Mouse (Mus musculus) gastrocnemius, adult 8-10 months (tissue): ENCODE results near the gene Syce3. TPM values are rescaled to one million over a fixed set of nuclear protein-coding genes. Genes with fewer than 3 reads are reported as not detected.

Experiments used
- DNase-seq, 2 experiments: peaks; one replicate each; pipeline ENCODE4 v3.0.0; 2022; ENCODE audit warnings: low spot score in 2 of 2
- total RNA-seq, 4 experiments: library from RNA; stranded (reverse); gene quantifications; 2 replicates each; pipeline ENCODE4 v1.2.4; 2022

The Syce3 gene
- total RNA-seq, 4 experiments from 2014 or later, result not detected

DNA sequence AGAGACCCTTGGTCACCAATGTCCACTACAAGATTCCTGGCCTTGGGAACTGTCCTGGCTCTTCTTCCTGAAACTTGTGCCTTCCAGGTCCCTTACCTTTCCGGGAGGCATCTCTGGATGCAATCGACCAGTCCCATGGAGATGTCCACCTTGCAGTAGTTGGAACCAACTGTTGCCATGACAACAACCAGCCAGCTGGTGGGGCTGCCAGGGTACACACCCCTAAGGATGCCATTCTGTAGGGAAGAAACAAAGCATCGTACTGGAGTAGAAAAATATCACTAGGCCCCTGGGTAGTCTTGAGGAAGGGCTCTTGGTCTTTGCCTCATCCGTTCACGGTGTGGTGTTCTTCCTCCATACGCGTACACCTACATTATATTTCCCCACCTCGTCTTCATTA, 14.3 kb upstream of the Syce3 start:
- DNase-seq, result no peak

- no peak for DNase-seq
Observed at GRCm38 (mm10) chr15:89421938-89422337, 11.6 kb upstream of the Syce3 start.

DNA sequence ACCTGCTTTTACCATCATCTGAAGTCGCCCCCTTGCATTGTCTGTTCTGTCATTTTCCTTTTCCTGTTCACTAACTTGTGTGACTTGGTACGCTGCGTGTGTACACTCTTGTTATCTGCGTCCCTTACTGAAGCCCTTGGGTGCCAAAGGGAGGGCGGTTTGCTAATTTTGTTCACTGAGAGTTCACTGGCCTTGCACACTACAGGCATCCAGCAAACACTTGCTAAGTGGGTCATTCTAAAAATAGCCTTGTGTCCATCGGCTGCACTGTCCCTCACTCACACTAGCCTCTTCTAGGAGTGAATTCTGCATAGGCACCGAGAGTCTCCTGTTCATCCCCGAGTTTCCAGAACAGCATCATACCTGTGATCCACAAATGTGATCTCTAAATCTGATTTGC, 5.0 kb upstream of the Syce3 start:
- no peak for DNase-seq

DNA sequence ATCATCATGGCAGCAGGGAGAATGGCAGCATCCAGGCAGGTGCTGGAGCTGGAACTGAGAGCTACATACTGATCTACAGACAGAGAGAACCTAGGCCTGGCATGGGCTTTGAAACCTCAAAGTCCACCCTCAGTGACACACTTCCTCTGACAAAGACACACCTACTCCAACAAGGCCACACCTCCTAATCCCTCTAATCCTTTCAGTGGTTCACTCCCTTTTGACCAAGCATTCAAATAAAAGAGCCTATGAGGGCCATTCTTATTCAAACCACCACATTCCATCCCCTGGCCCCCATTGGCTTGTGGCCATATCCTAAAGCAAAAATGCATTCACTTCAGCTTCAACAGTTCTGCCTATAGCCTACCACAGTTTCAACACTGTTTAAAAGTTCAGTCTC, 3.6 kb downstream of the Syce3 start:
- DNase-seq, result no peak

DNA sequence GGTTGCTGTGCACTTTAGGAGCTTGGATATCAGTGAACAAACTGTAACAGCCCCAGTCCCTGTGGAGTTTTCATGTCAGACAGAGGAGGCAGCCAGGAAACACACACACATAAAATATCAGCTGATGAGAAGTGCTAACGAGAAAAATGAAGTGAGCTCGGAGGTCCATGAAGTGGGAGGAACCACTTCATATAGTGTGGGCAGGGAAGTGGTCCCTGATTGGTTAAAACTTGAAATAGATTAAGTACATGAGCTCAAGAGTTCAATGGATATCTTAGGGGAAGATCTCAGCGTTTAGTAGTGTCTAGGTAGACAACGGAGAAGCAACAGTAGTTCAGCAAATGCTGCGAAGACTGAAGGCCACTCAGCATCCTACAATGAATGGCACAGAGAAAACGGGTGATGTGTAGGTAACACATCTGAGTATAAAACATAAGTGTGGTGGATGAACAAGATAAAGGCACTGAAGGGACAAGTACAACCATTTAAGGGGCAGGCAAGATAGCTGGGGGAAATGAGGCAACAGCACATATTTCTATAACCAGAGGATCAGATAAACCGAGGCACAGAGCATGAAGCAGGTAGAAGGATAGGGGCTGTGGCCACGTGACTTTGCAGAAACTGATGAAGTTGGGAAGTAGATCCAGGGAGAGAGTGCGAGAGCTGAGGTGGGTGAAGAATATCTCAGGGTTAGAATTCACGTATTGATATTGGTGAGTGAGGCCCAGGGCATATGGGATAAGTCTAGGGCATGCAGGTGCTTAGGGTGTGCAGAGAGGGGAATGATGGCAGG, 5.3 kb downstream of the Syce3 start:
- no peak for DNase-seq

DNA sequence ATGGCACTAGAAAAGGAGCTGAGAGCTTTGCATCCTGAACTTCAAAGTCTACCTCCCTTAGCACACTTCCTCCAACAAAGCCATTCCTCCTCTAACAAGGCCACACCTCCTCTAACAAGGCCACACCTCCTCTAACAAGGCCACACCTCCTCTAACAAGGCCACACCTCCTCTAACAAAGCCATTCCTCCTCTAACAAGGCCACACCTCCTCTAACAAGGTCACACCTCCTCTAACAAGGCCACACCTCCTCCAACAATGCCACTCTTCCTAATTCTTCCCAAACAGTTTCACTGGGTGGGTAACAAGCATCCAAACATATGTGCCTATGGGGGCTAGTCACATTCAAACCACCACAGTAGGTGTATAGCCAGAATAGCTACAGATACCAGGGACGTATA, 7.8 kb downstream of the Syce3 start:
- no peak for DNase-seq

DNA sequence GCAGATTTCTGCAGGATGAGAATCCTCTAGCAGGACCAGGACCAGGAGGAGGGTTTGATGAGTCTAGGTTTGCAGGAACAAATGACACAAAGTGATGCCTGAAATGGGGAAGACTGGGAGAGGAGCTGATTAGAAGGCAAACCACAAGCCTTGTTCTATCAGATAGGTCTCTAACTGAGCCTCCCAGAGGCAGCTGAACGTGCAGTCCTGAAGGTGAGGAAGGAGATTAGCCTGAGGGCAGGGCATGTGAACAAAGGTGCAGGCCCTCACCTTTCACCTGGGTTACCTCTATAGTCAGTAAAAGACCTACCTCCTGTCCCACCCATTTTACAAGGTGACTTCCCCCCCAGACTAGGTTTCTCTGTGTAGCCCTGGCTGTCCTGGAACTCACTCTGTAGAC, 10.6 kb downstream of the Syce3 start:
- DNase-seq, result no peak

- no peak for DNase-seq
Observed at GRCm38 (mm10) chr15:89398146-89398545, 12.2 kb downstream of the Syce3 start.

DNA sequence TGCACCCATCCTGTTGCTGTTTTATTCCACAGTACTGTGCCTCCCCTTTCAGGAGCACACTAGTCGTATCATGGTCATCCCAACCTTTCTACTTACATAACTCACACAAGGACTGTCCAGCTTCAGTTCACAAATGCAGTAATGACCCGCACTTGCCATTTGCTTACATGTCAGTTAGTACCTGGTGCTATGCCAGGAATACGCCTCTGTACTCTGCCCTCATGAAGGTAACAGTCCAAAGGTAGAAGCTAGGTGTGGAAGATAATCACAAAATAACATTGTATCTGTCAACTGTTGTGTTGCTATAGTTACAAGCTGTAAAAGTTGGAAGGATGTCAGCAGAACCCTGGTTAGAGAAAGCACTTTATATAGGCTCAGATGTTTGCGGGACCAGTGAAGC, 13.4 kb downstream of the Syce3 start:
- DNase-seq, result no peak

- no peak for DNase-seq
Observed at GRCm38 (mm10) chr15:89390081-89390480, 20.2 kb downstream of the Syce3 start.

DNA sequence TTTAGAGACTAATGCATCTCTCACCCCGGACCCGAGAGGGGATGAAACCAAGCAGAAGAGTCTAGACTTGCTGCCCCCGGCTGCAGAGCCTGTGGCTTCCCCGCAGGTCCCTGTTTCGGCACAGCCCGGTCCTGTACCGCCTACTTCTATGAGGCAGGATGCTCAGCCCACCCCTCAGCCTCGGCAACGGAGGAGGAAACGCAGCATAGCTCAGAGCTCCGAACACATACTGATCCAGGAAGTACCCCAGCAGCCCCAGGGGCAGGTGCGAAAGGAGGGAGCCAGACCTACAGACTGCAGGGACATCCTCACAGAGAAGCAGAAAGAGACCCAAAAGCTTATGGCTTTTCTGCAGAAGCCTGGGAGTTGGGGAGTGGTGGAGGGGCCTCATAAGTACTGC, 23.2 kb downstream of the Syce3 start:
- no peak for DNase-seq

GRCm38 (mm10) chr15:89384617-89385016, 25.7 kb downstream of the Syce3 start, which contains the start of gene Klhdc7b:
Gene Klhdc7b (plus strand): TSS chr15:89384917.
- no peak for DNase-seq

- DNase-seq, result no peak
Observed at GRCm38 (mm10) chr15:89379429-89379828, 30.9 kb downstream of the Syce3 start.

- no peak for DNase-seq
Observed at GRCm38 (mm10) chr15:89378831-89379401, 31.4 kb downstream of the Syce3 start, which contains the start of gene Odf3b. Gene Odf3b (minus strand): TSS chr15:89379282.

- DNase-seq, result no peak
Observed at GRCm38 (mm10) chr15:89377938-89378828, 32.1 kb downstream of the Syce3 start.

GRCm38 (mm10) chr15:89377362-89377761, 32.9 kb downstream of the Syce3 start:
- DNase-seq, result no peak

GRCm38 (mm10) chr15:89376957-89377356, 33.3 kb downstream of the Syce3 start, which contains the start of gene Tymp:
Gene Tymp (minus strand): TSS chr15:89377039.
- no peak for DNase-seq

- DNase-seq, result no peak
Observed at GRCm38 (mm10) chr15:89376040-89376439, 34.3 kb downstream of the Syce3 start.

DNA sequence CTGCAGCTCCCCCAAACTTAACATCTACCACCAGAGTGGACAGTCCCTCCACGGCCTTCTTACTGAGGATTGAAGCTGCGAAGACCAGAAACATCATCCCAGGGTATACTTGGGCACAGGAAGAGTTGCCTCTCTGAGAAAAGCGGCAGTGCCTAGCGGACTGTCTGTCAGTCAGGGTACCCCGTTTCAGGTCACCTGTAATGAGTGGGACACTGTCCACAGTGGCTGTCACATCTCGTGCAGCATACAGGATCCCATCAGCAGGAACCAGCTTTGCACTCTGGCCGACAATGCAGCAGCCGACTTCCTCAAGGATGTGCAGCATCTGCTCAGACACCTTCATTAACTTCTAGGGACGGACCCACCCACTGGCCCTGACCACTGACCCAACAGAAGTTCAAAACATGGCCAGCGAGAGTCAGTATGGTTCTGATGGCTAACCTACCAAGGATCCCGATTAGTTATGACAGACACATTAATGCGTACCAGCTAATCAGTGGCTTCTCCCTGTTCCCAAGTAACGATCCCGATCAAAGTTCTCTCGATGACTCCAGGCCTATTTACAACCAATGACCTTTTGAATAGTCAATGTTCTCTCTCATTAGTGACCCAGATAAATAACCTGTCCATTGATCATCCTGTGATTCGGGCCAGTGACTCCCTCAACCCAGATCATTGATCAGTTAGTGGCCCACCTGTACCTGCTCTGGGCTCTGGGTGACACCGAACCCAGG, 35.3 kb downstream of the Syce3 start:
- no peak for DNase-seq

- DNase-seq, result no peak
Observed at GRCm38 (mm10) chr15:89374340-89374739, 36.0 kb downstream of the Syce3 start.

DNA sequence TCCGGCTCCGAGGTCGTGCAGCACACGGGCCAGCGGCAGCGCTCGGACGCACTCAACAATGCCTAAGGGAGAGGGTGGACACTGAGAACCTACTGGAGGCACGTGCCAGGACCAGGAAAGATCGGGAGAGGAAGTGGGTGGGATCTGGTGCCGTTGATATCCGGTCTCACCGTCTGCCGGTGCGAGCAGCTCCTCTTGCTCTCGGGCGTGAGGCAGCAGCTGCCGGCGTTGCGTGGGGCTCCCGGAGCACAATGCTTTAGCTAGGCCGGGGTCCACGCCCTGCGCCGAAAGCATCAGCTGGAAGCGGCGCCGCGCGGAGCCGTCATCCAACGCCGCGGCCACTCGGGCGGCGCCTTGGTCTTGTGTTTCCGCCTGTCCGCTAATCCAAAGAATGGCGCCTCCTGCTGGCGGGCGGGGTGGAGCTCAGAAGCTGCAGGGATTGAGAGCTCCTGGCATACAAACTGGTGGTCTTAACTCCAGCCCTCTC, 36.5 kb downstream of the Syce3 start, which contains the start of gene Sco2:
Gene Sco2, minus strand, starts transcription at position 85 of the 487 bp plus-strand sequence.
- peak; percentile 89 to 91 for DNase-seq
